Mouse (Mus musculus) neural tube, embryonic 13.5 days (tissue): Measurements from ENCODE around the gene Chd3. TPM values are rescaled to one million over a fixed set of nuclear protein-coding genes. Genes with fewer than 3 reads are reported as not detected.
"Not testable (repeated sequence)": the region's sequence is repeated elsewhere in the genome, so short reads cannot be mapped to it uniquely, and the experiment has no call there.

ENCODE experiments used
- ATAC-seq: fragments of 200-750 bp; cut with Nextera tagmentation; 2 replicates; pipeline ENCODE4 v1.8.0; 2017; ENCODE audit warnings: low read depth, mild to moderate bottlenecking, moderate TSS enrichment, moderate library complexity
- H3K27ac ChIP-seq: fragments of 300-500 bp; sonication (generic); replicated peaks from 2 replicates; pipeline ENCODE4 v1.5.1; 2015; ENCODE audit warnings: moderate library complexity, mild to moderate bottlenecking, inconsistent platforms
- H3K27me3 ChIP-seq: fragments of 300-500 bp; sonication (generic); 2 replicates; pipeline ENCODE4 v1.6.1; 2015; ENCODE audit warnings: mild to moderate bottlenecking, inconsistent platforms
- H3K36me3 ChIP-seq: fragments of 300-500 bp; sonication (generic); 2 replicates; pipeline ENCODE4 v1.6.1; 2015; ENCODE audit warnings: mild to moderate bottlenecking, inconsistent platforms
- H3K4me1 ChIP-seq: fragments of 300-500 bp; sonication (generic); replicated peaks from 2 replicates; pipeline ENCODE4 v1.6.1; 2015; ENCODE audit warnings: inconsistent platforms
- H3K4me2 ChIP-seq: fragments of 300-500 bp; sonication (generic); 2 replicates; pipeline ENCODE4 v1.6.1; 2015; ENCODE audit warnings: inconsistent platforms, mild to moderate bottlenecking, moderate library complexity
- H3K4me3 ChIP-seq: fragments of 300-500 bp; sonication (generic); 2 replicates; pipeline ENCODE4 v1.5.1; 2015; ENCODE audit warnings: mild to moderate bottlenecking, inconsistent platforms
- H3K9ac ChIP-seq: fragments of 300-500 bp; sonication (generic); 2 replicates; pipeline ENCODE4 v1.6.1; 2015; ENCODE audit warnings: moderate library complexity, mild to moderate bottlenecking, inconsistent platforms
- H3K9me3 ChIP-seq: fragments of 300-500 bp; sonication (generic); 2 replicates; pipeline ENCODE4 v1.6.1; 2016; ENCODE audit warnings: inconsistent platforms
- WGBS: fragments of 180-500 bp; shearing (Covaris S2); methylation state at CpG from one replicate; pipeline ENCODE4 v1.1.7; 2015; 5-methylcytosine and 5-hydroxymethylcytosine counted together
- polyA plus RNA-seq: library from polyadenylated mRNA; unstranded; fragments of >200 nt; fragmentation: Nextera tagmentation; extraction: Ambion mirVana; gene quantifications from 2 replicates; pipeline ENCODE4 v1.2.1, GENCODE M21; 2015

Chd3 gene
- polyA plus RNA-seq, 1 experiment from 2014 or later: 84.6 TPM

GRCm38 (mm10) chr11:69395634-69396373, 26.6 kb upstream of the Chd3 start:
- ATAC-seq: peak; percentile 90
- under 1% methylated on average over 48 of the region's 48 CpGs for WGBS
- H3K27me3 ChIP-seq: peaks cover 12% of the 10 kb centered on the region
- H3K9ac ChIP-seq: peak overlapping the region; percentile 83
- peak overlapping the region; percentile 54 for H3K4me3 ChIP-seq
- peaks cover 34% of the 10 kb centered on the region for H3K4me1 ChIP-seq
- H3K9me3 ChIP-seq: no peaks in the 10 kb centered on the region
- H3K4me2 ChIP-seq: peak overlapping the region; percentile 80
- H3K36me3 ChIP-seq: peaks cover 32% of the 10 kb centered on the region
- H3K27ac ChIP-seq: peak overlapping the region; percentile 97

GRCm38 (mm10) chr11:69395235-69395633, 26.0 kb upstream of the Chd3 start, which contains the start of the genes Naa38 and Cyb5d1:
Gene Naa38 (plus strand): TSS chr11:69395487.
Gene Cyb5d1 (minus strand): TSS chr11:69395631.
- Histone ChIP-seq H3K4me3 (peak within 1 kb of the TSS; percentile 54), H3K36me3 (peaks cover 26% of the 10 kb centered on the region), H3K9ac (peak within 1 kb of the TSS; percentile 83), H3K27ac (peak within 1 kb of the TSS; percentile 97), H3K4me1 (peaks cover 34% of the 10 kb centered on the region), H3K4me2 (peak within 1 kb of the TSS; percentile 80)
- under 1% methylated on average over 24 of the region's 24 CpGs for WGBS
- H3K27me3 ChIP-seq, H3K9me3 ChIP-seq: not testable (repeated sequence)
- peak; percentile 85 for ATAC-seq

GRCm38 (mm10) chr11:69394591-69395167, 25.5 kb upstream of the Chd3 start:
- not testable (repeated sequence) for H3K27me3 ChIP-seq, H3K9me3 ChIP-seq
- peaks cover 21% of the 10 kb centered on the region for H3K36me3 ChIP-seq
- H3K27ac ChIP-seq: peak overlapping the region; percentile 97
- peak; percentile 32; the same call in 1 of the 2 replicates for ATAC-seq
- H3K4me1 ChIP-seq: peaks cover 40% of the 10 kb centered on the region
- H3K4me2 ChIP-seq: peak overlapping the region; percentile 80
- peak overlapping the region; percentile 54 for H3K4me3 ChIP-seq
- WGBS: 2% methylated on average over 31 of the region's 31 CpGs
- H3K9ac ChIP-seq: peak overlapping the region; percentile 83

- Histone ChIP-seq H3K27ac (no peak overlapping the region), H3K9ac (no peak overlapping the region), H3K4me2 (no peak overlapping the region), H3K4me1 (peaks cover 16% of the 10 kb centered on the region), H3K27me3 (no peaks in the 10 kb centered on the region), H3K4me3 (no peak overlapping the region), H3K9me3 (no peaks in the 10 kb centered on the region), H3K36me3 (0 out of 2 replicates have a peak, but pooled peaks cover 4% of the 10 kb centered on the region)
- WGBS: 50% methylated on average over 10 of the region's 10 CpGs
- ATAC-seq: no peak
These were observed 21.3 kb upstream of the Chd3 start for GRCm38 (mm10) chr11:69390400-69391034.

- Histone ChIP-seq H3K4me3 (no peak overlapping the region), H3K27ac (no peak overlapping the region), H3K27me3 (no peaks in the 10 kb centered on the region), H3K9me3 (no peaks in the 10 kb centered on the region), H3K4me2 (no peak overlapping the region), H3K36me3 (0 out of 2 replicates have a peak, but pooled peaks cover 4% of the 10 kb centered on the region), H3K9ac (no peak overlapping the region), H3K4me1 (peaks cover 16% of the 10 kb centered on the region)
- no peak for ATAC-seq
- WGBS: 64% methylated on average over 14 of the region's 14 CpGs
These were observed 20.6 kb upstream of the Chd3 start for GRCm38 (mm10) chr11:69389531-69390399.

- H3K9me3 ChIP-seq: no peaks in the 10 kb centered on the region
- no peak overlapping the region for H3K9ac ChIP-seq
- H3K27ac ChIP-seq: no peak overlapping the region
- no peak overlapping the region for H3K4me2 ChIP-seq
- ATAC-seq: no peak
- H3K4me3 ChIP-seq: no peak overlapping the region
- 94% methylated on average over 4 of the region's 4 CpGs for WGBS
- 0 out of 2 replicates have a peak, but pooled peaks cover 4% of the 10 kb centered on the region for H3K36me3 ChIP-seq
- no peaks in the 10 kb centered on the region for H3K27me3 ChIP-seq
- 0 out of 2 replicates have a peak, but pooled peaks cover 10% of the 10 kb centered on the region for H3K4me1 ChIP-seq
These were observed 19.5 kb upstream of the Chd3 start for GRCm38 (mm10) chr11:69388680-69389079.

- no peaks in the 10 kb centered on the region for H3K27me3 ChIP-seq
- no peaks in the 10 kb centered on the region for H3K36me3 ChIP-seq
- H3K4me3 ChIP-seq: no peak overlapping the region
- no peaks in the 10 kb centered on the region for H3K9me3 ChIP-seq
- 86% methylated on average over 7 of the region's 7 CpGs for WGBS
- H3K27ac ChIP-seq: no peak overlapping the region
- ATAC-seq: no peak
- H3K9ac ChIP-seq: no peak overlapping the region
- no peak overlapping the region for H3K4me2 ChIP-seq
- H3K4me1 ChIP-seq: 0 out of 2 replicates have a peak, but pooled peaks cover 10% of the 10 kb centered on the region
These were observed 17.6 kb upstream of the Chd3 start for GRCm38 (mm10) chr11:69386758-69387157.

GRCm38 (mm10) chr11:69384979-69385378, 15.8 kb upstream of the Chd3 start:
- Histone ChIP-seq H3K4me2 (no peak overlapping the region), H3K27me3 (no peaks in the 10 kb centered on the region), H3K4me3 (no peak overlapping the region), H3K9me3 (no peaks in the 10 kb centered on the region), H3K27ac (no peak overlapping the region), H3K36me3 (no peaks in the 10 kb centered on the region), H3K9ac (no peak overlapping the region), H3K4me1 (0 out of 2 replicates have a peak, but pooled peaks cover 7% of the 10 kb centered on the region)
- WGBS: 84% methylated on average over 6 of the region's 6 CpGs
- ATAC-seq: no peak

- 0 out of 2 replicates have a peak overlapping the region, but pooled peaks have one; percentile 31 for H3K9ac ChIP-seq
- H3K4me1 ChIP-seq: no peaks in the 10 kb centered on the region
- H3K36me3 ChIP-seq: no peaks in the 10 kb centered on the region
- WGBS: 73% methylated on average over 10 of the region's 10 CpGs
- H3K4me3 ChIP-seq: no peak overlapping the region
- H3K4me2 ChIP-seq: no peak overlapping the region
- H3K27ac ChIP-seq: no peak overlapping the region
- no peak for ATAC-seq
- no peaks in the 10 kb centered on the region for H3K27me3 ChIP-seq
- H3K9me3 ChIP-seq: no peaks in the 10 kb centered on the region
These were observed 13.4 kb upstream of the Chd3 start for GRCm38 (mm10) chr11:69382478-69383105.

GRCm38 (mm10) chr11:69381356-69381755, 12.2 kb upstream of the Chd3 start:
- Histone ChIP-seq H3K36me3 (no peaks in the 10 kb centered on the region), H3K4me1 (no peaks in the 10 kb centered on the region), H3K9me3 (no peaks in the 10 kb centered on the region), H3K4me2 (no peak overlapping the region), H3K9ac (no peak overlapping the region), H3K27me3 (no peaks in the 10 kb centered on the region), H3K4me3 (no peak overlapping the region), H3K27ac (no peak overlapping the region)
- ATAC-seq: no peak
- WGBS: 88% methylated on average over 6 of the region's 6 CpGs

GRCm38 (mm10) chr11:69379600-69379999, 10.4 kb upstream of the Chd3 start:
- Histone ChIP-seq H3K27ac (no peak overlapping the region), H3K36me3 (0 out of 2 replicates have a peak, but pooled peaks cover 4% of the 10 kb centered on the region), H3K4me2 (no peak overlapping the region), H3K9ac (no peak overlapping the region), H3K27me3 (no peaks in the 10 kb centered on the region), H3K9me3 (no peaks in the 10 kb centered on the region), H3K4me1 (no peaks in the 10 kb centered on the region), H3K4me3 (no peak overlapping the region)
- no peak for ATAC-seq
- 83% methylated on average over 3 of the region's 3 CpGs for WGBS
